Mouse (Mus musculus): Measurements from ENCODE around the gene Cptp. TPM values are rescaled to one million over a fixed set of nuclear protein-coding genes. Genes with fewer than 3 reads are reported as not detected.

Cptp gene
- total and polyA plus RNA-seq, 3 experiments = 14.0 to 22.6 TPM; not detected in 1

- Histone ChIP-seq H3K9me3 (replicated peaks; ENCODE audit: insufficient read depth, low read length) (no peaks in the 10 kb centered on the region), H3K9ac (ENCODE audit: control insufficient read depth, low read depth, low read length, poor library complexity, severe bottlenecking) (no peak overlapping the region), H3K4me1 (ENCODE audit: control insufficient read depth in 1 of 2, insufficient read depth in 2 of 2, low read length in 2 of 2) (no peaks in the 10 kb centered on the region), H3K36me3 (ENCODE audit: control insufficient read depth in 1 of 2, insufficient read depth in 2 of 2, low read length in 2 of 2) (no peaks in the 10 kb centered on the region; a peak in 1 of 4 replicates), H3K79me2 (ENCODE audit: control insufficient read depth, insufficient read depth, low read length, poor library complexity) (no peaks in the 10 kb centered on the region), H3K27ac (ENCODE audit: control insufficient read depth, low read depth, low read length) (no peak overlapping the region), H3K27me3 (ENCODE audit: control insufficient read depth in 1 of 2, insufficient read depth in 2 of 2, low read length in 2 of 2) (no peaks in the 10 kb centered on the region), H3K4me3 (ENCODE audit: control insufficient read depth in 1 of 2, insufficient read depth in 1 of 2, low read depth in 2 of 2, low read length in 2 of 2) (no peak overlapping the region)
- TF ChIP-seq NRF1 (IDR thresholded peaks at IDR 0.05; ENCODE audit: insufficient read depth, low read depth, low read length, poor library complexity, severe bottlenecking) (no peak), POLR2AphosphoS5 (IDR thresholded peaks at IDR 0.05; ENCODE audit: borderline replicate concordance, low read depth, low read length) (no peak), CHD1 (IDR thresholded peaks at IDR 0.05; ENCODE audit: low read depth, low read length) (no peak), E2F4 (IDR thresholded peaks at IDR 0.05; ENCODE audit: borderline replicate concordance, low read depth, low read length) (no peak), NELFE (IDR thresholded peaks at IDR 0.05; ENCODE audit: low read depth, low read length) (no peak), BHLHE40 (IDR thresholded peaks at IDR 0.05; ENCODE audit: borderline replicate concordance, low read depth, low read length) (no peak), POLR2A (IDR thresholded peaks at IDR 0.05; ENCODE audit: control insufficient read depth in 1 of 2, insufficient read depth in 1 of 2, low read depth in 1 of 2, low read length in 2 of 2, poor library complexity in 1 of 2) (no peak; a peak in 1 of 4 replicates), MAZ (IDR thresholded peaks at IDR 0.05; ENCODE audit: low read depth, low read length) (no peak), MAFK (IDR thresholded peaks at IDR 0.05; ENCODE audit: borderline replicate concordance, low read depth, low read length) (no peak), GATA1 (IDR thresholded peaks at IDR 0.05; ENCODE audit: low read depth, low read length) (no peak), MEF2A (IDR thresholded peaks at IDR 0.05; ENCODE audit: extremely low read depth, insufficient replicate concordance, low read depth, low read length, poor library complexity, severe bottlenecking) (no peak), ZC3H11A (IDR thresholded peaks at IDR 0.05; ENCODE audit: low read depth, low read length) (no peak)
- no peak for DNase-seq (ENCODE audit: low read depth, low spot score)
Observed at GRCm38 (mm10) chr4:155908281-155908680, 39.0 kb upstream of the Cptp start.

GRCm38 (mm10) chr4:155907003-155907402 lies 37.8 kb upstream of the Cptp start:
- Histone ChIP-seq H3K4me3 (ENCODE audit: control insufficient read depth in 1 of 2, insufficient read depth in 1 of 2, low read depth in 2 of 2, low read length in 2 of 2) (no peak overlapping the region), H3K9ac (ENCODE audit: control insufficient read depth, low read depth, low read length, poor library complexity, severe bottlenecking) (no peak overlapping the region), H3K27ac (ENCODE audit: control insufficient read depth, low read depth, low read length) (no peak overlapping the region), H3K79me2 (ENCODE audit: control insufficient read depth, insufficient read depth, low read length, poor library complexity) (no peaks in the 10 kb centered on the region), H3K36me3 (ENCODE audit: control insufficient read depth in 1 of 2, insufficient read depth in 2 of 2, low read length in 2 of 2) (no peaks in the 10 kb centered on the region; a peak in 1 of 4 replicates), H3K4me1 (ENCODE audit: control insufficient read depth in 1 of 2, insufficient read depth in 2 of 2, low read length in 2 of 2) (no peaks in the 10 kb centered on the region), H3K9me3 (replicated peaks; ENCODE audit: insufficient read depth, low read length) (no peaks in the 10 kb centered on the region), H3K27me3 (ENCODE audit: control insufficient read depth in 1 of 2, insufficient read depth in 2 of 2, low read length in 2 of 2) (no peaks in the 10 kb centered on the region)
- DNase-seq (ENCODE audit: low read depth, low spot score) = no peak
- TF ChIP-seq CTCF (IDR thresholded peaks at IDR 0.05 in 2 of 3, conservative IDR thresholded peaks at IDR 0.05 in 1 of 3; ENCODE audit: control insufficient read depth in 1 of 3, insufficient read depth in 1 of 3, low read depth in 2 of 3, low read length in 3 of 3, poor library complexity in 1 of 3, severe bottlenecking in 1 of 3) = no peak
- no peak for TF ChIP-seq MAFK (IDR thresholded peaks at IDR 0.05; ENCODE audit: borderline replicate concordance, low read depth, low read length)
- no peak for TF ChIP-seq TAL1 (IDR thresholded peaks at IDR 0.05; ENCODE audit: low read length)
- no peak for TF ChIP-seq RAD21 (IDR thresholded peaks at IDR 0.05; ENCODE audit: low read depth, low read length)
- no peak for TF ChIP-seq GATA1 (IDR thresholded peaks at IDR 0.05; ENCODE audit: low read depth, low read length)
- no peak for TF ChIP-seq BHLHE40 (IDR thresholded peaks at IDR 0.05; ENCODE audit: borderline replicate concordance, low read depth, low read length)
- TF ChIP-seq MAZ (IDR thresholded peaks at IDR 0.05; ENCODE audit: low read depth, low read length) = no peak
- TF ChIP-seq ELF1 (IDR thresholded peaks at IDR 0.05; ENCODE audit: low read depth, low read length) = no peak
- no peak for TF ChIP-seq ZMIZ1 (IDR thresholded peaks at IDR 0.05; ENCODE audit: low read depth, low read length)
- TF ChIP-seq KAT2A (conservative IDR thresholded peaks at IDR 0.05; ENCODE audit: low read depth, low read length) = no peak
- TF ChIP-seq USF1 (IDR thresholded peaks at IDR 0.05; ENCODE audit: low read depth, low read length) = no peak
- no peak for TF ChIP-seq UBTF (IDR thresholded peaks at IDR 0.05; ENCODE audit: borderline replicate concordance, insufficient read depth, low read depth, low read length)
- no peak for TF ChIP-seq E2F4 (IDR thresholded peaks at IDR 0.05; ENCODE audit: borderline replicate concordance, low read depth, low read length)
- TF ChIP-seq ETS1 (IDR thresholded peaks at IDR 0.05; ENCODE audit: low read depth, low read length) = no peak
- no peak for TF ChIP-seq POLR2AphosphoS5 (IDR thresholded peaks at IDR 0.05; ENCODE audit: borderline replicate concordance, low read depth, low read length)
- TF ChIP-seq MAX (IDR thresholded peaks at IDR 0.05; ENCODE audit: low read length) = no peak
- no peak for TF ChIP-seq POLR2A (IDR thresholded peaks at IDR 0.05; ENCODE audit: control insufficient read depth in 1 of 2, insufficient read depth in 1 of 2, low read depth in 1 of 2, low read length in 2 of 2, poor library complexity in 1 of 2)
- TF ChIP-seq MEF2A (IDR thresholded peaks at IDR 0.05; ENCODE audit: extremely low read depth, insufficient replicate concordance, low read depth, low read length, poor library complexity, severe bottlenecking) = no peak
- no peak for TF ChIP-seq ZKSCAN1 (IDR thresholded peaks at IDR 0.05; ENCODE audit: low read depth, low read length)
- TF ChIP-seq GABPA (IDR thresholded peaks at IDR 0.05; ENCODE audit: low read depth, low read length) = no peak
